Mouse (Mus musculus) megakaryocyte progenitor cell, adult 5-6 weeks (primary cell): ENCODE measurements around the gene Ppp4r4. TPM values are rescaled to one million over a fixed set of nuclear protein-coding genes. Genes with fewer than 3 reads are reported as not detected.
"Not testable (repeated sequence)": the region's sequence is repeated elsewhere in the genome, so short reads cannot be mapped to it uniquely, and the experiment has no call there.

Experiments used
- ATAC-seq: replicated peaks from 2 replicates; pipeline ENCODE4 v1.8.0; 2016; ENCODE audit warnings: mild to moderate bottlenecking, moderate TSS enrichment, inconsistent platforms; ENCODE audit not compliant: poor library complexity
- total RNA-seq, 2 experiments: library from RNA; stranded (forward) in 1 of 2; stranded (reverse) in 1 of 2; fragments of 157-497, 149-512 nt in 1 of 2; fragments of 200-1000 nt in 1 of 2; gene quantifications; 2 replicates each; pipeline versions ENCODE4 v1.2.3 to v1.2.4; 2015 to 2017

Ppp4r4 gene
- total RNA-seq, 2 experiments from 2014 or later = not detected

DNA sequence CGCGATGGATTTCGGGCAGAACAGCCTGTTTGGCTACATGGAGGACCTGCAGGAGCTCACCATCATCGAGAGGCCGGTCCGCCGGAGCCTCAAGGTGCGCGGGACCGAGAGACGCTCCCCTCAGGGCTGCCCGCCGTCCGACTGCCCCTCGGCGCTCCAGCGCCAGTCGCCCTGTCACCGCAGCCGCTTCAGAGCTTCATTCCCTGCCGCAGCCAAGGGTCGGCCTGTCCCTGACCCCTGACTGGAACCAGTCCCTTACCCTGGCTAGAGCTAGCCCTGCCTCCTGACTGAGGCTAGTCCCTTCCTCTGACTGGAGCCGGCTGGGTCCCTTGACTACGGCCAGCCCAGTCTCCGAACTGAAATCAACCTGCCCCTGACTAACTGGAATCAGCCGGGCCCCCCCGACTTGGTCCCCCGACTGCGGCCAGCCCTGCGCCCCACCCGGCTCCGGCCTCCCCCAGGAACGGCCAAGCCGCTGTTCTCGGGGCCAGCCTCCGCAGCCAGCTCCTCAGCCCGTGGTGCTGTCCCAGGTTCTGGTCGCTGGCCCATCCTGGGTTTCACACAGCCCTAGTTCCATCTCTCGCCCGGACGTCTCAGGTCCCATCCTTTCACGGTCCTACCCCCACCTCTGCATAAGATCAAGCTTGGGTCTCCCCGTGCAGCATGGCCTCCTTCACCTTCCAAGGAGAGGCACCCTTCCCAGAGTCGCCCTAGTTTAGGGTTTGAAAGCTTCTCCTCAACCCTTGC, 739 bp downstream of the Ppp4r4 start:
- ATAC-seq = 0 out of 2 replicates have a peak, but pooled peaks have one; percentile 12

DNA sequence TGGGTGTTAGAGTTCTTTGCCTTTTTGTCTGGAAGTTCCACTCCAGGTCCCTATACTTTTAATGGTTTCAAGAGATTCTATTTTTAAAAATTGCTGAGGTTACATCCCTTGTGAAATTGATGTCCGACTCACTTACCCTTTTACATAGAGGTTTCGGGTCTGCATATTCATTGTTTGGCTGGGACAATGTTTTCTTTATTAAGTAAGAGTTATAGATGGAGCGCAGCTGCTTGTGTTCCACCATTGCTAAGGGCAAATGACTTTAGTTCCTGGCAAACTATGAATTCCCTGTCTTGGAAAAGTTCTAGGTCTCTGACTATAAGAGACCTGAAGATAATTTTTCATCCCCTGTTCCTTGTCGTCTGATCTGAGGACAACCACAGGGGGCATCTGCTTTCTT, 8.3 kb downstream of the Ppp4r4 start:
- no peak for ATAC-seq

DNA sequence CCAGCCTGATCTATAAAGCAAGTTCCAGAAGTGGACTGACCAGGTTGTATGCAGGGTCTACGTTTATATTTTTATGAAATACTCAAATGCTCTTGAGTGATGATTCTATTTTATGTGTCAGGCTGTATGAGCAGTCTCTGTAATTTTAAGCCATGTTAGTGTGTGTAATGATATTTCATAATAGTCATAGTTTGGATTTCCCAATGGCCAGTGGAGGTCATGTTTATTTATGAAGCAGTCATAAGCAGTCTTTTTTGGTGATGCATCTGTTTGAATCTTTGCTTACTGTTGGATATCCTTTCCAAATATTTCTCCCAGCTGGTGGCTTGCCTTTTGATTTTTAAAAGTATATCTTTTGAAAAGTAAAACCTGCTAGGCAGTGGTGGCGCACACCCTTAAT, 11.3 kb downstream of the Ppp4r4 start:
- no peak for ATAC-seq

DNA sequence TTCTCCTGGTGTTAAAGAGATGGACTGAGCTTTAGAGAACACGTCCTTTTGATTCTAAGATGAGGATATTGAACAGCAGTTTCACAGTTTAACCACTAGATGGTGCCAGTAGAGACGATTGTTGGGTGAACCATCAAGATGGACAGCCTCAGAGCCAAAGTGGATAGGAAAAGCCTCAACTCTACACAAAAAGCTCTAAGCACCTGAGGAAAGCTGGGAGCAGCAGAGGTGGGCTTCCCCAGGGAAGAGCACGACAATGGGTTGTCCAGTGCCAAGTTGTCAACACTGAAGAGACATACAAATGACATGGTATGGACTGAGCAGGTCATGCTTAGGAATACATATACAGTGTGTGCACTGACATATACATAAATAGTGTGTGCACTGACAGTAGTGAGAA, 12.1 kb downstream of the Ppp4r4 start:
- peak; percentile 98 for ATAC-seq

DNA sequence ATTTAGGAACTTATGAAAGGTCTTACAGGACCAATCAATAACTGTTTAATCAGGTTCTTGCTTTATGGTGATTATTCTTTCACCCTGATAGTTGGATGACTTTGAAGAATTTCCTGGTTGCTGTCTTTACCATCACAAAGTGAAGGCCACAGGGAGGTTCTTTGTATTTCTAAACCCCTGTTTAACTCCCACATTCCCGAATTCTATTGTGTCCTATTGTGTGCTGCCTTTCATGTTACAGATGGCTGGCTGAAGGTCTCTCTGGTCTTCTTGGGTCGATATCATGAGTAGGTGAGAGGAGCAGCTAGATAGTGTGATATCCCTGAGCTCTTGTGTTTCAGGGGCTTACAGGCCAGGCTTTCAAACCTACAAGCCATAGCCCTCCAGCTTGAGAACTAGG, 15.4 kb downstream of the Ppp4r4 start:
- no peak for ATAC-seq

DNA sequence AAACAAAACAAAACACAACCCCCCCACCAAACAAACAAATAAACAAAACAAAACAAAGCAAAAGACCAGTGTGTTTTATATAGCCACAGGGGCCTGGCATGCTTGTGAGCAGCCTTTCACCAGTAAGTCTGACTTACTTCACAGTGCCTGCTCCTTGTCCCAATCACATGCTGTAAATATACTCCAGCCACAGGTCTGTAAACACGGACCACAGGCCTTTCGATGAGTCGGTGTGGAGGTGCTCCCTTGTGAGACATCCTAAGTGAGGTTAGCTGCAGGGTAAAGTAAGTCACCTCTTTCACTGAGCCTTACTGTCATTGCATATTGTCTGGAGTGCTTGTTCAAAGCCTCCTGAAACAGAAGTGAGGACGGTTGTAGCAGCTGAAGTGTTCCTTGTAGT, 16.4 kb downstream of the Ppp4r4 start:
- ATAC-seq = no peak

DNA sequence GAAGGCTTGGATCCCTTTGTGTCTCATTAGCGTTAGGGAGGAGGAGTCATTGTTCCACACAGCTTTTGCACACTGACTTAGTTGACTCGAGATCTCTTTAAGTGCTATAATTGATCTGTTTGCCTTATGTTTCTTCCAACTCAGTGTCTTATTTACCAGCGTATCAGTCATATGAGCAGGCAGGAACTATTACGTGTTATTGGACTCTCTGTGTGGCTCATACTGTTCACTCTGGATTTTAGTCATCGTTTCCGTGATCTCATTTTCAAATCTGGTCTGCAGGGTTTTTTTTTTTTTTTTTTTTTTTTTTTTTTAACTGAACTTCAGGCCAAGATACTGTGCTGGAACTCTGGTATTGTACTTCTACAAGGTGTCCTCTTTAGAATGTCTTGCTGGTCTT, 18.0 kb downstream of the Ppp4r4 start:
- ATAC-seq = no peak

DNA sequence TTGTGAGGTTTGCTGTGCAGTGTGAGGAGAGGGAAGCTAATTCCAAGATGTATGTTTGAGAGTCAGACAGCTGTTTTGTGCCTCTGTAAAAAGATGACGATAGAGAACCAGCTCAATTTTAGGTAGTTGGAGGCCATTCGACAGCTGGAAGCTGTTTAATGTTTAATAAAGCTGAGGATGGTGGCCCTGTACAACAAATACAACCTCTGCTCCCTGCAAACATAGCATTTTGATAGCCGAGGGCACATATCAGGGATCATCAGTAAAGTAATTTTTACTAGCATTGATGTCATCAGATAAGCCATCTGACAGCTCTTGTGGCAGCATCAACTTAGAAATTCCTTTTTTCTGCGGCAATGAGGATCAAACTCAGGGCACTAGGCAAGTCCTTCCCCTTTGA, 19.3 kb downstream of the Ppp4r4 start:
- no peak for ATAC-seq

DNA sequence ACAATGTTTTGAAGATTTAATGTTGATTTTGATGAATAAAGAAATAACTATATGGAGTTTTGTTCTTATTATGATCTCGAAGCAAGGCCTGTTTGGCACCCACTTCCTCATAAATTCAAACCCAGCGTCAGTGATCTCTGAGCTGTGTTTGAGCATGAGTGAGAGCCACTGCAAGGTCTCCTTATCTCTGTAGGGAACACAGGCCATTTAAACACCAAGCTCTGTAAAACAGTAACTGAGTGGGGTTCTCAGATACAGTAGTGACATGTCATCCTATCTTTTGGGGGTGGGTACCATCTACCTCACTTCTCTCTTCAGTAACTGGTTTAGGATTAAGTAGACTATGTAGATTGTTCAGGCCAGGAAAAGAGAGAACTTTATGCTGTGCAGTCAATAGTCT, 20.4 kb downstream of the Ppp4r4 start:
- ATAC-seq = no peak

DNA sequence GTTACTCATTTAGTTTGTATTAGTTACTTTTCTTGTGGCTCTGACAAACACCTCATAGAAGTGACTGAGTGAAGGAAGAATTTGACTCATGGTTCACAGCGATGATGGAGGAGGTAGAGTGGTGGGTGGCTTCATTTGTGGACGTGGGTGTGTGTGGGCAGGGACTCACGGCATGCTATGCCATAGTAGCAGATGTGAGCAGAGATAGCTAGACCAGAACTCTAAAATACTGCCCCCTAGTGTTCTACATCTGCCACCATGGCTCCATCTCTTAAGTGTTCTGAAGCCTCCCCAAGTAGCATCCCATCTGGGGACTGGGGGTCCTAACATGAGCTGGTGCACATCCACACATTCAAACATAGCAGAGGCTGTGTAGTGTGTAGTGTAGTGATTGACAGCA, 21.4 kb downstream of the Ppp4r4 start:
- ATAC-seq = peak; percentile 37; the same call in 1 of the 2 replicates

DNA sequence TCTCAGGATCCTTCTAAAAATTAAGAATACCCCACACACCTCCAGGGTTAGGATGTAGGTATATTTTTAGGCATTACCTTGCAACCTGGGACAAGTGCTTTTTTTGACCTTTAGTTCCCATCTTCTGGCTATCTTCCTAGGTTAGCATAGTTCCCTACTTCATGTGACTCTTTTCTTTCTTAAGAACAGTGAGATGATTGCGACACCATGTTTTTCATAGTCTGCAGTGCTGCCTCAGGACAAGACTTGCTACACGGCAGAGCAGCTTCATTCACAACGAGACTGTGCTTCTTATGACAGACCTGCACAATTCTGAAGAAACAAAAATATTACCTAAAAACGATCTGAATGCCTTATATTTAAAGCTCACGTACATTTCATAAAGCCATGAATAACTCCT, 24.8 kb downstream of the Ppp4r4 start:
- ATAC-seq = no peak

DNA sequence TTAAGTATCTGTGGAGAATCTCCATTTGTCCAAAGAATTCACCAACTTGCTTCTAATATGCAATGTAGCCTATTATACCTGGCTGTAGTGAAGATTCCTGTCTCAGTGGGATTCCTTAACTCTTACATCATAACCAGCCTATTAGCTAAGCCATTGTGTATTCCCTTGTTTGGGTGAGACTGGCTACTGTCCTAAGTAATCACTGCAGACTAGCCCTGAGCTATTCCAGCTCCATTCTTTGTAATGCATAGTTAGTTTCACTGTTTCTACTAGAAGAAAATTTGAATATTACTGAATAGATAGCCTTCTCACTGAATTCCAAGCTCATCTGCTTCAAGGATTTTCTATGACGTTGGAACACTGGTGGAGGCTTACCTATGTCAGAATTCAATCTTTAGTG, 32.6 kb downstream of the Ppp4r4 start:
- no peak for ATAC-seq

DNA sequence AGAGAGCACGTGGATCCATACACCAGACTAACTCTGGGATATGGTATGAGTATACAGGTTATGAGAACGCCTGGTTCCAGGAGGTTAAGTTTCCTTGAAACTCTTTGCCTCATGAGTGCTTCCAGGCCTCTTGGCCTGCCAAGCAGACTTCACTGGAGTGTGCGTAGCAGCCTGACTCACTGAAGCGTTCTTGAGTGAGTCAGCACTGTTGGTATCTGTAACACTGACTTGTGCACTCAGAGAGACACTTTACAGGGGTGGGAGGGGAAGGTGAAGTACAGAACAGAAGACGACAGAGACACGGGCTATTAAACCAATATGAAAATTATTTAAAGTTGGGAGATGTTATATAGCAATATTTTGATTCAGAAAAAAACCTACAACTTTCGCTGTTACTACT, 33.1 kb downstream of the Ppp4r4 start:
- ATAC-seq = no peak

DNA sequence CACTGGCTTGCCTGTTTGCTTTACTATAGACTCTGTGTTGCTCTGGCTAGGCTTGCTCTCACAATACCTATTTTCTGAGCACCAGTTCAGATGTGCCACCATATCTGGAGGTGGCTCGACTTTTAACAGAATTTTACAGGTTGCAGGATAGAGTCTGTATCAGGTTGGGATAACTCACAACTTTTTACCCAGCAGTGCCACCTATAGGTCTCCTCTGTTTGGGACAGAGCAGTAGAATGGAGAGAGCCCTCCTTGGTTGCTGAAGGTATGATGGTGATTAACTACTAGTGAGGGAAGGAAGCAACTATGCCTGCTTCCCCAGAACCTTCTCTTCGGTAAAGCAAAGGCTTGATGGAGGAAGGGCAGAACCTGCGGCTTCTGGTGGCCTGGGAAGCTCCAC, 35.0 kb downstream of the Ppp4r4 start:
- no peak for ATAC-seq

DNA sequence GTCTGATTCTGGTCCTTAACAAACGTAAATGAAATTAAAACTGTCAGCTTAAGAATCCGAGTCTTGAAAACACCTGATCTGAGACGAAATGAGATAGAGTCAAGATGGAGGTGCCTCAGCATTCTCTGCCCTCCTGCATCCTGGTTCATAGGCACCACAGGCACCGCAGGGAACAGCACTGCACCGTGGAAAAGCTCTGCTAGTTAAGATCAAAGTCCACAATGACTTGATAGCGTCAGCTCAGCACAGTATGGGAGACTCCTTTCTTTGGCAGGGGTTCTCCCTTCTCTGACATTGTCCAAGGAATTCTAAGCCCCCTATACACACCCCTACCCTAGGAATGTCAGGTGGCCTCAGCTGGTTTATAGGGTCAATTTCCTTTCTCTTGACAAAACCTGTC, 37.6 kb downstream of the Ppp4r4 start:
- ATAC-seq = no peak

DNA sequence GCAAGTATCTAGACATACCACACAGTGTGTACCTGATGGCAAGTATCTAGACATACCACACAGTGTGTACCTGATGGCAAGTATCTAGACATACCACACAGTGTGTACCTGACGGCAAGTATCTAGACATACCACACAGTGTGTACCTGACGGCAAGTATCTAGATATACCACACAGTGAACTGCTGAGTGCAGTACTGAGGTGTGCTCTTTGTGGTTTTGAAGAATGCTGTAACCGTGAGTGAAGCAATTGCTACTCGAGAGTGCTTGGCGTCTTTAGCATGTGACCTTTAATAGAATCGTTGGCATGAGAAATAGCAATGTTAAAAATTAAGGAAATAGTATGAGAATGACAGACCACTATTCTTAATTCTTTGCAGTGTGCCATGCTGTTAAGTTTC, 46.1 kb downstream of the Ppp4r4 start:
- not testable (repeated sequence) for ATAC-seq

DNA sequence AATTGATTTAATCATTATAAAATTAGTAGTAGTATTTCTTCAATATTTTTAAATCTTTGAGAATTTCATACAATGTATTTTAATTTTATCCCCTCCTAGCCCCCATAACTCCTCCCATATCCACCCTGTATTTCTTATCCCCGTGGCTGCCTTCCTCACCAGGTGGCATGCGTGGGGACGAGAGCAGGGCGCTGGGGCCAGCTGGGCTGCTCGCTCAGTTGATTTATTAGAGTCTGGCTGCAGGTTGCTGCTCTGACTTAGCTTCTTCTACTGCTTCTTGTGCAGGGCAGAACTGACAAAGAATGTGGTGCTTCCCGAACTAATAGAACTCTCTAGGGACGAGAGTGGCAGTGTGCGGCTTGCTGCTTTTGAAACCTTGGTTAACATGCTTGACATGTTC, 51.7 kb downstream of the Ppp4r4 start:
- no peak for ATAC-seq

DNA sequence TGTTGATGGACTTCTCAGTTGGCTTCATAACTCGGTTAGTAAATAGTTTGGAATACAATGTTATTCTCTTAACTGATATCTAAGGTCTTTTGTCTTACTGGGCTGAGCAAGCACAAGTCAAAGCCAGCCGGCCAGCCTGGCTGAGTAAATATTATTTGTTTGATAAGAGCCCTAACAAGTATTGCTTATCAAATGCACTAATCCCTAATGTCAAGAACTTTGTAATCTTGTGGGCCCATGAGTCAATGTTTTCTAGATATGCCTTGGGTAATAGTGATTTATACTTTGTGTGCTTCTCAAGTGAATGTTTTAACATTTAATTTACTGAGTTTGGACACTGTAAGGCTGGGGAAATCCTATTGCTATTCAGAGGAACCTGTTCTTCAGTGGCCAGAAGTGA, 66.3 kb downstream of the Ppp4r4 start:
- ATAC-seq = no peak

DNA sequence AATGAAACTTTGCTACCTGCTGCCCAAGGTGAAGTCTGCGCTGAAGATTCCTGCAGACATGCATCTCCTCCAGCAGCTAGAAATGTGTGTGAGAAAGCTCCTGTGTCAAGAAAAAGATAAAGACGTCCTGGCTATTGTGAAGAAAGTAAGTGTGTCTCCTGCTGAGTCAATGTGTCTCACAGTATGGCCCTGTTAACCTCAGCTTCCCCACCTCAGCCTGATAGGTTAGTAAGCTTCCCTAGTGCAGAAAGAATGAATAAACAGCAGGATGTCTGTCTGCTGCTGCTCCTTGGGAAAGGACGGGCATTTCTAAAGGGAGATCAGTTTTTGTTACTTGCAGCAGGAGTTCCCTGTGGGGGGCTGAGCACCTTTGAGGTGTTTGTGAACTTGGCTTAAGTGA, 68.3 kb downstream of the Ppp4r4 start:
- ATAC-seq = no peak

DNA sequence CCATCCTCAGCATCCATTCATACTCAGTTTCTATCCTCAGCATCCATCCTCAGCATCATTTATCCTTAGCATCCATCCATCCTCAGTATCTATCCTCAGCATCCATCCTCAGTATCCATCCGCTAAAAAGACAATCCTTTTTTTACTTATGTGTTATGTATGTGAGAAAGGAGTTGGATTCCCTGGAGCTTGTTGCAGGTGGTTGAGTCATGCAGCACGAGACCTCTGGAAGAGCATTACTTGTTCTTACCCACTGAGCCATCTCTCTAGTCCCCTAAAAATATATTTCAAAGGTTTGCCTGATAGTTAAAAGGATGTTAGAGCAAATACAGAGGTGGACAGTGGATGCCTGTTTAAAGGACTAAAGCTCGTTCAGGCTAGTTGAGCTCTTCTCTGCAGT, 69.8 kb downstream of the Ppp4r4 start:
- ATAC-seq = no peak

DNA sequence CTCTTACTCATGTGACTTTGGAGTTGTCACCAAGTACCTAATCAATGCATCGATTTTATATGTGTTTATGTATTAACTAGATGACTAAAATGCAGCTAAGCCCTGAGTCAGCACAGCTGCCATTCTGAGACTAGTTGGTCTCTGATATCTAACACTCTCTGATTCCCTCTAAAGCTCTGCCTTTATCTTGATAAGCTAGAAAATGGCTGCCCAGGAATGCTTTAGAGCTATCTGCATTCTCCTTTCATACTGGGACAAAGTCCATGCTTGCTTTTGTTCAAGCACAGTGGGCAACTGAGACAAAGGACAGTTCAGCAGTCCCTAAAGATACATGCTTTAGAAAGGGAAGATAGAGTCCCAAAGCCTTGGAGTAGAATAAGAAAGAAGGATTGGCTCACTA, 83.1 kb downstream of the Ppp4r4 start:
- ATAC-seq = no peak

DNA sequence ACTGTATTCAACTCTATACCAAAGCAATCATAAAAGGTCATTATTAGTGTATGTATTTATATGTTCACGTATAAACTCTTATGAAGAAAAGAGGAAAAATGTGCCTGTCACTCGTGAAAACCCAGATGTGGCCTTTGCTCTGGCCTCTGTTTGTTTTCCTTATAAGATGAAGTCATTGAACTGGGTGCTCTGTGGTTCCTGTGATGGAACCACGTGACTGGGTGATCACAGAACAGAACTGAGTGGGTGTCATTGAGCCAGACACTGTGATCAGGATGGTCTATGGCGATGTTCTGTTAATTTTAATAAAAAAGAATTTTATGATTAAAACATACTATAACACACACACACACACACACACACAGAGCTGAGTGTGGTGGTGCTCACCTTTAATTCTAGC, 83.7 kb downstream of the Ppp4r4 start:
- ATAC-seq = no peak

DNA sequence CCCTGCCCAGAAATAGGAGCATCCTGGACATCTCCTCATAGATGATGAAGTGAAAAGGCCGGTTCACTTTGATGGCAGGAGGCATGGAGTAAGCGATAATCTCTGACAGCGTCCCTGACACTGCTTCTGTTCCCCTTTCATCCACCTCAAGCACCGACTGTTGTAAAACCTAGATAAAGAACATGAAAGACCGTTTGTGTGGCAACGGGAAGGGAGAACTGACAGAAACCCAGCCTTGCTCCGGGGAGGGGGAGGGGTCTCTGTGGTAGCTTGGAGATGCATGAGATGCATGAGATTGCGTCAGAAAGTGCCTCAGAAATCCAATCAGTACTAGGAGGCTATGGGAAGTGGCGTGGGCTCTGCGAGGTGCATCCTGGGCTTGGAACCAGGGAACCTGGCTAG, 84.8 kb downstream of the Ppp4r4 start:
- ATAC-seq = peak; percentile 55
